Mouse (Mus musculus): ENCODE data around the gene Bzw2.
A peak's percentile ranks its signal among the peaks of the same experiment; 100 is the strongest.
"Not testable (repeated sequence)": the region's sequence is repeated elsewhere in the genome, so short reads cannot be mapped to it uniquely, and the experiment has no call there.

Bzw2 gene

DNA sequence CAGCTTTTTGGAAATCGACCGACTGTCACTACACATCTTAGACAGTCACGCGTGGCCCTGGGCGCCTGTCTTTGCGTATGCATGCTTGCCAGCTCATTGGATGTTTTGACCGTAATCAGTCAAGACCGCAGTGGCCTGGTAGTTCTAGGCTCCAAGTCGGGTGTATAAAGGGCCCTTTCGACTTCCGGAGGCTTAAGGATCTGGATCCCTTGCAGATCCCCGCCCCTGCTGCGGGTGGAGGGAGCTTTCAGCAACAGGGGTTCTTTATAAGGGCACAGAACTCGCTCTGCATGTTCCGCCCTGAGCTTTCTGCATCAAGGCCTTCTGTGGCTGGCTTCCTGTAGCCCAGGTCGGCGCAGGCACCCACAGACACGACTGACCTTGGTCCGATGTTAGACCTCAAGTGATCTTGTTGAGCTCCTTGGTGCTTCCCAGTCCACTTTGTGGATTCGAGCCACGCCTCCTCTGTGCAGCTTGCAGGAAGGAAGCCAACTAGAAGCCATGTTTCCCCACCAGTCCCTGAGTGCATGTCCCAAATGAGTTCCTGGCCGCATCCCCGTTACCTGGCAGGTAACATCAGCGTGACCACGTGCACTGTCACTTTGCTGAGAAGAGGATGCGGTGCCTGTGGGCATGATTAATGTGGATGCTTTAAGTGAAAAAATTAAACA, at the start of gene Bzw2:
TSS of gene Bzw2 (minus strand) at position 443 of the 671 bp plus-strand sequence.
- peak; percentile 71 for DNase-seq (ENCODE audit: extremely low spot score)

DNA sequence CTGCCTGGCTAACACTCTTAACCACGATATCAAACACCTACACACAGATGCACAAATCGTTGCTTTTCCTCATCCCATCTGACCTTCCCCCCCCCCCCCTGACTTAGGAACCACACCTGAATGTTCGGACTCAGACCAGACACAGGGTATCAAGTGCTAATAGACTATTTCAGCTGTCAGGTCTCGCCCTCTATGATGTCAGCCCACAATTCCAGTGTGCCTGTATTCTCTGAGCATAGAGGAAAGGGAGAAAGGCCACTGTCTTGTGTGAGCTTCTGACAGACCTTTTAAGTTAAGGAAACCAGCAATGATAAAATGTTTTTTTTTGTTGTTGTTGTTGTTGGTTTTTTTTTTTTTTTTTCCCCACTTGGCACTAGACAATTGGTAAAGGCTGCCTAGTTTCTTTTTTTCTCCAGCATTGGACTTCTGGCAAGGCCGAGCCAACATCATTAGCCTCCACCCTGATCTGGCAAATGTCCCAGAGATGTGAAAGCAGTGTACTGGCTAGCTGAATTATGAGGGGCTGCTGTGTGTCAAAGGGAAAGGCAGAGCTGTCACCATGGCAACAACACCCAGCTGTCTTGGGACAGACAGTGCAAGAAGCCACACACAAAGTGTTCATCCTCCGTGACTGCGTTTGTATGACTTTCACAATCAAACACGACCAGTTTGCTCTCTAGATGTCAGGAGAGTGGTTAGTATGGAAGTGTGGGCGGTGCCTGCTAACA, 49.4 kb upstream of the Bzw2 start:
- DNase-seq (ENCODE audit: extremely low spot score): peak; percentile 15

DNA sequence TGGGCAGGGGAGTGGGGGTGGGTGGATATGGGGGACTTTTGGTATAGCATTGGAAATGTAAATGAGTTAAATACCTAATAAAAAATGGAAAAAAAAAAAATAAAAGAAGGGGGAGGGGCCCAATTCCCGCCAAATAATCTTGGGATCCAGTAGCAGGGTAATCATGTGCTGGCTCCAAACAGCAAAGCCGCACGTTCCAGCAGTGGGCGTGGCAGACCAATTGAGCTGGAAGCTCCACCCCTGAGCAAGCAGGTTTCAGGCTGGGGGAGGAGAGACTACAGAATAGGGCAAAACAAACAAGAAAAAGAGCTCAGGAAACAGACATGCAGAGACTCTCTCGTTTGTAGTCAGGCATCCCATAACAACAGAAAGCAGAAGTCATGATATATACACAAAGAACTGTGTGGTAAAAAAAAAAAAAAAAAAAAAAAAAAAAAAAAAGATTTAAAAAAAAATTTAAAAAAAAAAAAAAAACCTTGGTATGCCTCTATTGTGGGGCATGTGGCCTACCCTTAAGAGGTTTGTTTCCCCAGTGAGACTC, 47.8 kb upstream of the Bzw2 start:
- not testable (repeated sequence) for DNase-seq (ENCODE audit: extremely low spot score)

DNA sequence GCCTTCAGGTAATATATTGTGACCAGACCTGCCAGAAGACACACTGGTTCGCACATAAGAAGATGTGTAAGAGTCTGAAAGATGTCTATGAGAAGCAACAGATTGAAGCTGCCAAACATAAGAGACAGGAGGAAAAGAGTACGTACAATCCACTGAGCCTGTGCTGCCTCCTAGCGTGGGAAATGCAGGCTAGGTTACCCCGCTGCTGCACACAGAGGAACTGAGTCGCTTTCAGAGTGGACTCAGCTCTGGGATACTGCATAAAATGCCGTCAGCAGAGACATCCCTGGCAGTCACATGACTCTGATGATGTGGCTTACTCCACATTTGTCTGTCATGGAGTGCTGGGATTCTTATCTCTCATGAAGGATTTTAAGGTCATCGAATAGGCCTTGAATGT, 37.1 kb upstream of the Bzw2 start:
- no peak for DNase-seq (ENCODE audit: extremely low spot score)

DNA sequence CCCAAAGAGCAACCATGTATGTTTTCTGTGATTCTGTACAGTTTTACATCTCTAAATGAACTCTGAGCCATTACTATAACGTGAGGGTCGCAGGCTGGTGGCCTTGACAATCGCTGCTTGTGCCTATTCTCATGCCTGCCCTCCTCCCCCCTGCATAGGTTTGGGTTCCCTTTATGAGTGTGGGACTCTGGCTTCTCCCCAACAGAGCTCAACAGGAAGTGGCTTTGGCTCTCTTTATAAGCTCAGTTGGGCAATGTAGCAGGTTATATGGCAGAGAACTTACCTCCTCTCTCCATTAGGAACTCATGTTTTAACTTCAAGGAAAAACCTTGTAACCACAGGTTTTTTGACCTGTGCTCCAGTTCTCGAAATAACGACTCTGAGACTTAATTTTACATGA, 32.5 kb upstream of the Bzw2 start:
- no peak for DNase-seq (ENCODE audit: extremely low spot score)

DNA sequence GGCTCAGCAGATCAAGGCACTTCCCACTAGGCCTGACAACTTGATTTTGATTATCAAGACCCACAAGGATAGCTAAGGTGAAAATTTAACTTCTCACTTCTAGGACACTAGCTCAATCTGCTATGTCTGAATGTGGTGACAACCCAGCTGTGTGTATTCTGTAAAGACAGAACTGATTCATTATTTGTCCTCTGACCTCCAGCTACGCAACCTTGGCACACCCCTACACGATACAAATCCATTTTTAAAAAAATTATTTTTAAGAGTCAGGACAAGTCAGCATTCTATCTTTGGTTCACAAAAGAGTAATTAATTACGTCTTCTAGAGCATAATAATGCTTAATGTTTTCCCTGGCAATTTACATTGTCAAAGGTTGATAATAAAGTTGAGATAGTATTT, 31.7 kb upstream of the Bzw2 start:
- DNase-seq (ENCODE audit: extremely low spot score): no peak

DNA sequence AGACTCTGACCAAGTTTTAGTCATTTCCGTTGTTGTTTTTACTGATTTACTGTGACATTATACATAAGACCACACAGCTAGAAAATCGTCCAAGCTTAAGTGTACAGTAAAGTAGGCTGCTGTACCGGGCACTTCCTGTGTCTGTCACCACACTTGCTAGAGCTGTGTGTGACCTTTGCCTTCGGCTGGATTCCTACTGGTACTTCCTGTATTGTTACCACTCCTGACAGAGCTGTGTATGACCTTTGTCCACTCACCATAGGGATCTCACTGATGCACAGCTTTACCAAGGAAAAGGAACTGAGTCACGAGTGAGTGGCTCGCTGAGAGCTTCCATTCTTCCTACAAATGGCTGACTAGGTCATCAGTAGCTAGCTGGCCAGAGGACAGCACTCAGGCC, 29.2 kb upstream of the Bzw2 start:
- DNase-seq (ENCODE audit: extremely low spot score): no peak

DNA sequence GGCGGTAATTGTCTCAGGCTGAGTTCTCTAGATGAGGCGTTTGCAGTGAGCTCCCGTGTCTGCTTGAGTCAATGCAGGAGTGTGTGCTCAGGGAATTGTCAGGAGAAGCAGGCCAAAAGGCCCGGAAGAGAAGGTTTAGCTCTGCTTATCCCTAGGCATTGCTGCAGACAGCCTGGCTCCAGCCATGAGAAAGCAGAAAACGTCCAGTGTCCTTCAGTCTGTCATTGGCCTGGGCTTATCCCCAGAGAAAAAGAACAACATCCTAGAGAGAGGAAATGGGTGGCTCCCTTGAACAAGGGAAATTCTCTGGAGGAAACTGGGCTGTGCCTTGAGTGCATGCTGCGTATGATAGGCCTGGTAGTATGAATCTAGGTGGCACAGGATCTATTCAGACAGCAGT, 24.7 kb upstream of the Bzw2 start:
- DNase-seq (ENCODE audit: extremely low spot score): no peak

DNA sequence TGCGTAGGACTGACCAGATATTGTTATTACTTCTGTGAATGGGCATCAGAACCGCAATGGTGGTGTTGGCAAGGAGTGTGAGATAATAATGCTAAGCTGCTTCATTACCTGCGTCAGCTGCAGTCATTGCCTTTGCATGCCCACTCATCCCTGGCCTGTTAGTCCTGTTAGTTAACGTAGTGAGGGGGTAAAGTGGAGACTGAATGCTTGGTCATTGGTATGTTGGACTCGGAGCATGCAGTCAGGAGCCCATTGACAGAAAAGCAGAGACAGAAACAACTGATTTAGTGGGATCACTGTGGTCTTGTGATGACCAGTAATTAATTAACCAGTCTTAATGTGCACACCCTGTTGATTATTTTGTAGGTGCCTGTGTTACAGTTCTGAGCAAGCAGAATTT, 19.3 kb upstream of the Bzw2 start:
- DNase-seq (ENCODE audit: extremely low spot score): no peak

DNA sequence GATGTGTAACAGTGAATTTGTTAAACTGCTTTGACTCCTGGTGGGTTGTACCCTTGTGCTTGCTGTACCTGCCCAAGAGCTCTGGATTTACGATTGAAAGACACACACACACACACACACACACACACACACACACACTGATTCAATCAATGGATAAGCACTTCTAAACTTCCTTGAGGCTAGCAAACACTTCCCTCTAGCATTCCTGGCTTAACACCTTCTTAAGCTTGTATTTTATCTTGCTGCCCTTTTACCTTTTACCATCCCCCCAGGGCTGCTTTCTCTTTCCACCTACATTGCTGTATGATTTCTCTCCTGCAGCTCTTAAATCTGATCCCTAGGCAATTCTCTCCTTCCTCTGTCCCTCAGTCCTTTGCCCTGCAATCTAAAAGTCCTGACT, 7.4 kb upstream of the Bzw2 start:
- no peak for DNase-seq (ENCODE audit: extremely low spot score)

DNA sequence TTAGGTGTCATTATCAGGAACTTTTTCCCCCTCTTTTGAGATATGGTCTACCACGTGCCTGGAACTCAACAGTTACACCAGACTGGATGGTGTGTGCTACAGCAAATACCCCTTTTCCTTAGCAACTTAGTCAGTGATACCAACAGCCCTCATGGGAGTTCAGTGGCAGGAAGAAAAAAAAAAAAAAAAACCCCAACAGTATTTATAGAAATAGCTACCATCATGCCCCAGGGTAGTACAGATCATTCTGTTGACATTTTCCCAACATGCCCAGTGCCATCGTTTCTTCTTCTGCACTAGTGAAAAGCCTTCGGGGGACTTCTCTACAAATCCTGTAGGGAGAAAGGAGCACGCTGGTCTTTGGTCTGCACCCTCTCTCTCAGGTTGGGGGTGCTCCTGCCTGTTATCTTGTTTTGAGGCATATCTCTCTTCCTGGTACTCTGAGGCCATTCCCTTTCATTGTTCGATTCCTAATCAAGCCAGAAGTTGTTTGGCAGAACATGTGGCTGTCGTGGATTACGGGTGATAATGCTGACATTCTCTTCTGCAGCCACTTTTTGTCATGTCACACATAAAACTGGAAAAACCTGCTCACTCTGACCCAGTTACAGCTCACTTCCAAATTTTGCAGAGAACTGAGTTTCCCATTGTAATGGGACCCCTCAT, 6.4 kb upstream of the Bzw2 start:
- no peak for DNase-seq (ENCODE audit: extremely low spot score)

DNA sequence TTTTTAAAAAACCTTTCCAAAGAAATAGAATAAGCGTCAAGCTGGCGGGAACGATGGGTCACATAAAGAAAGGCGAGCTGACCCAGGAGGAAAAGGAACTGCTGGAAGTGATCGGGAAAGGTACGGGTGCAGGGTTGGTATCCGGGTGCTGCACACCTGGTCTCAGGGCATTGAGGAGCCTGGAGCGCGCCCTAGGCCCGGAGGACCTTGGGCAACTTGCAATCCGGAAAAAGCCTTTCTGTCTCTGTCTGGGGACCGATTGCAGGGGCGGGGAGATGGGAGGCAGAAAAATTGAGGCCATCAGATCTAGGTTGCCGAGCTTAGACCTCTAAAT, 609 bp downstream of the Bzw2 start:
- DNase-seq (ENCODE audit: extremely low spot score): no peak

DNA sequence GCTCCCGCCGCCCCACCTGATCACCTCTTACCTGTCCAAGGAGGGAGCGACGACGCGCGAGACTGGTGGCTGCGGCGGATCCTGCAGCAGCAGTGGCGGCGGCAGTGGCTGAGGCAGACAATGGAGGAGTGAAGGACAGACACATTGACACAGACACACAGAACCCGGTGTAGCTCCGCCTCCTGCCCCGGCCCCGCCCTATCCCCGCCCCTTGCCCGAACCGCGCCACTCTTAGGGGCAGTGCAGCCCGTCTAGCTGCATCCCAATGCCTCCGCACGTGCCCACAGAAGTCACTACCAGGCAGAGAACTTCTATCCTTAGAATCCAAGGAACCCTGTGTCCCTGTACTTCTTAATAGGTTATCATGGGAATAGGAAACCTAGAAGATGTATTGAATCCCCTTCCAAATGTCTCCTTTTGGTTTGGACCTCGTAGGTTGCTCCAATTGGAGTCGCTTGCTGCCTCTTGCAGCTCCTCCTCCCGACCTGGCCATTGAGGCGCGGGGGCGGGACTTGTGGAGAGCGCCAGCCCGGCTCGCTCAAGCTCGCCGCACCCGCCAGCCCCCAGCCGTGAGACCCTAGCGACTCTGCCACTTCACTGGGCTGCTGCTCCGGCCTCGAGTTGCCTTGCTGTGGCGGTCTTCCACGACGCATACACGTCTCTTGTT, 1.1 kb downstream of the Bzw2 start, which contains the start of gene Ankmy2:
TSS of gene Ankmy2 (plus strand) at position 478 of the 667 bp plus-strand sequence.
- DNase-seq (ENCODE audit: extremely low spot score): peak; percentile 97

DNA sequence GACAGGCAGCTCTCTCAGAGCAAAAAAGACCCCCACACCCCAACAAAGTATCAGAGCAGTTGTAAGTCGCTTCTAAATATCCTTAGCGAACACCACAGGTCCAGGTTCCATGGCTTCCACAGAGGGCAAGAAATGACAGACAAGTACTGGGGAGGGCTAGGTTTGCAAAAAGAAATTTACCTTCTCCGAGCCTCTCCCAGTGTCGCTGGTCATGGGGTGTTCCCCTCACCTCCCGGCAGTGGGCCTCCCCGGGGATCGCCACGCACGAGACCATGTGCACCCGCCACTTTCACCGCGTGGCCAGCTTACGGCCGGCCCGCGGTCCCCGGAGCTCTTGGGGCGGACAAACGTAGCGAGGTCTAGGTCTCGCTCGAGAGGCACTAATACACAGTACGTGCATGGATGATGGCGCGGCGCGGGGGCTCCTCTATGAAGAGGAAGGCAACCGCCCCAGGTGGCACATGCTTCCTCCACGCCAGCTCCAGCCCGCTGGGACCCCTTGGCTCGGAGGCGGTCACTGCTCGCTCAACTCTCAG, 1.7 kb downstream of the Bzw2 start:
- DNase-seq (ENCODE audit: extremely low spot score): no peak

DNA sequence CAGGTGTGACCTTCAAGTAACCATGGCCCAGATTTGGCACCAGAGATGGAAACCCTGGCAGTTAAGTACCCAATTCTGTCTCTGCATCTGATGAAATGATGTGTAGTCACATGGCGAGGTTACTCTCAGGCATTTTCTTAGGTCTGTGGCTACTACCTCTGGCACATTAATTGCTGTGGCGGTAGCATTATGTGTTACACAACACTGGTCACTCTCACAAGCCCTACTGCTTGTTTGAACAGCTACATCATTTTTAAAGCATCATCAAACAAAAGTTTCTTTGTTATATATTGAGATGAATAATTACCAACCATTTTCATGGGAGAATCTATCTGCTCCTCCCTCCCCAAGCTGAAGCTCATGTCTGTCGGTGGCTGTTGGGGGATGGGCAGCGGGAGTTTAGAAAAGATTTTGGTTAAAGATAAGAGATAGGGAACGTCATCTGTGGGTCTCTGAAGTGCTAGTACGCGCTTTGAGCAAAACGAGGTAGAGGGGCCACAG, 2.7 kb downstream of the Bzw2 start:
- peak; percentile 20 for DNase-seq (ENCODE audit: extremely low spot score)

DNA sequence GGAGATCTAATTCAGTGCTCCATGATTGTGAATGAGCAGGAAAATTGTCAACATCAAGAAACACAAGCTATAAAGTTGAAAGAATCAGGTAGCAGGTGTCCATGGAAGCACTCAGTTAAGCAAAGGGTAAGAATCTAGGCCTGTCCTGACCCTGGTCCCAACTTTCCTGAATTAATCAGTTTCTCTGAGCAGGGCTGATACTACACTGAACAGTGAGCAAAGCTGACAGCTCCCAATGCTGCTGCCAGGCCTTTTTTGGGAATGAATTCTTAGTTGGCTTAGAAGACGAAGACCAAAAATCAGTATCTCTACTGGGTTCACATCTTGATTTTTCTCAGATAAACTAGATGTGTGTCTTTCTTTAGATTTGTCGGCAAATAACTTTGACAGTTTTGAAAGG, 7.1 kb downstream of the Bzw2 start:
- no peak for DNase-seq (ENCODE audit: extremely low spot score)

DNA sequence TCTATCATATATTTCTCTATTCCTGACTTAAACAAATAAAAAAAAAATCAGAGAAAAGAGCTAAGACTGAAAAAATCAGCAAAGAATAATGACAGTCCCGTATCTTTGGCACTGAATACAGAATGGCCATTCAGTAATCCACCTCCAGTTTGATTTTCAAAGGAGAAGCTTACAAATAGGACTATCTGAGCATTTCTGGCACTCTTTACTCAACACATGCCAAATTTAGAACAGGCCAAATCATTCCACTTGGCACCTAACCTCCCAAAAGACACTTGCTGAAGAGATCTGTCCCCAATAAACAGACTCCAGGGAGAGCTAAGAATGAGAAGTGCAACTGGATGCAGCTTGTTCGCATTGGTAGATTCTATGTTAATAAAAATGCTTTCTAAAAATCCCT, 7.6 kb downstream of the Bzw2 start:
- DNase-seq (ENCODE audit: extremely low spot score): no peak

DNA sequence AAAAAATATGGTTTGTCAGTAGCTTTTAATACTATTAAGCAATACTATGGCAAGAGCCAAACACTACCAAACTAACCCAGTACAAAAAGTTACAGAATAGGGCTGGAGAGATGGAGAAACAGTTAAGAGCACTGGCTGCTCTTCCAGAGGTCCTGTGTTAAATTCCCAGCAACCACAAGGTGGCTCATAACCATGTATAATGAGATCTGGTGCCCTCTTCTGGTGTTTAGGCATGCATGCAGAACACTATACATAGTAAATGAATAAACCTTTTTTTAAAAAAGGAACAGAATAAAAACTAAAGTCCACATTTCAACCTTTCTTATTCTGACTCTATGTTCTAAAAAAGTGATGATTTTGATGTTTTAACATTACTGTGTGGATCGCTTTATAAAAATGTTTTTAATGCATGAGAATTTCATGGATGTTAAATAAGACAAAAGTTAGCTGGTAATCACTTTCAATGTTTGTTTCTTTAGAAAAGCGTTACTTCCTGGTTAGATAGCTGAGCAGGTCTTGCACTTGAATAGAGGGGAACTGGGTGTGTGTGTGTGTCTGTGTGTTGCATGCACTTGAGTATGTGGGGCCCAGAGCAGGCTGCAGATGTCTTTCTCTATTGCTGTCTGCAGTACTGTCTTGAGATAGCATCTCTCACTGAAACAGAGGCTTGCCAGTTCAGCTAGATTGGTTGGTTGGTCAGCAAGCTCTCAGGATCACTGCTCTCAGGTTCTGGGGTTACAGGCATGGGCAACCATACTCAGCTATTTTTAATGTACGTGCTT, 11.5 kb downstream of the Bzw2 start:
- DNase-seq (ENCODE audit: extremely low spot score): no peak

DNA sequence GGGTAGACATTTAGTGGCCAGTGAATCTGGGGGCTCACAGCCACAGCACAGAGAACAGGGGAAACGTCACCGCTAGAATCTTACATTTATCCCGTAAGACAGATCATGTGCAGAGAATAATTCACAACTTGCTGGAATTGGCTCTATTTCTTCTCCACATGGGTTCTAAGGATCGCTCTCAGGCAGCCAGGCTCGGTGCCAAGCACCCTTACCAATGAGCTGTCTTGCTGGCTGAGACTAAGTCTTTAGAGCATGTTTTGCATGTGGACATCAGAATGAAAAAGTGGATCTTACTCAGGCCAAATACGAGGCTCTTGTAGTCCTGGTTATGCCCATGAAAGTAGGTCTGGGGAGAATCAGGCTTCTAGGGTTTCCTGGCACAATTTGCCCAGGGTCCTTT, 17.5 kb downstream of the Bzw2 start:
- no peak for DNase-seq (ENCODE audit: extremely low spot score)

DNA sequence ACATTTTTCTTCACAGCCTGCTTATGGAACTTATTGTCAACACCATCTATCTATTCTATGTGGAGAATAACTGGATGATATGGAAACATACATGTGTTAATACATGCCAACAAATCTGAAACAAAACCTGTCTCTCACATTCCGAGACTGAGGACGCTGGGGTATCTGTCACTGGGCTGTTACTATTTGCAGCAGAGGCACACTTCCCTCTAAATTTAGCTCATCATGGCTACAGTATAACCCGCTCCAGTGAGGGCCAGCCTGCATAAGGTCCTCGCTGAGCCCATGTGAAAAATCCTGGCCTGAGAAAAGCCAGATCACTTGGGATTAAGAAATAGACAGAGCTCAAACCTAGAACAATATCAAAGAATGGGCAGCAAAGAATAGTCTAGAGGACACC, 20.7 kb downstream of the Bzw2 start:
- DNase-seq (ENCODE audit: extremely low spot score): no peak

DNA sequence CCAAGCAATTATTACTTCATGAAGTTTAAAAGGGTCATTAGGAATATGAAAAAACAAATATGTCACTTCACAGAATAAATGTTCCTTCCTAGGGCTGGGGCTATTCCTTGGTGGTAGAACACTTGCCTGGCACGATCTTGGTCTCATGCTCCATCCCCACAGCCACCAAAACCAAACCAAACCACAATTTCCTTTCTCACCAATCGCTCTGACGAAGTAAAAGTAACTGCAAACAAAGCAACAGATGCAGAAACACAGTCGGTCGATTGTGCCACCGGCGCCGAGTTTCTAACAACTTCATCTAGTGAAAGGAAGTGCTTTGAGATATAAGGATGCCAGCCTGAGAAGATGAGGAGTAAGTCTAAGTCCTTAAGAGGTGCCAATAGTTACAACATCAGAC, 21.6 kb downstream of the Bzw2 start:
- no peak for DNase-seq (ENCODE audit: extremely low spot score)

All from embryo, embryonic 9.5 days (tissue).